Mouse (Mus musculus) adrenal gland, postnatal 4 days (tissue): ENCODE results near the gene H6pd. TPM values are rescaled to one million over a fixed set of nuclear protein-coding genes. Genes with fewer than 3 reads are reported as not detected.

ENCODE experiments used
- DNase-seq, 2 experiments: peaks; one replicate each; pipeline ENCODE4 v3.0.0; 2021 to 2022; ENCODE audit warnings: low spot score in 2 of 2, mixed read lengths in 2 of 2
- total RNA-seq, 2 experiments: library from RNA; stranded (reverse); gene quantifications; 2 replicates each; pipeline ENCODE4 v1.2.3; 2021

Gene H6pd
- total RNA-seq, 2 experiments from 2014 or later: 108 to 120 TPM

- DNase-seq: no peak
Observed at GRCm38 (mm10) chr4:150001221-150001860, 7.5 kb downstream of the H6pd start.

DNA sequence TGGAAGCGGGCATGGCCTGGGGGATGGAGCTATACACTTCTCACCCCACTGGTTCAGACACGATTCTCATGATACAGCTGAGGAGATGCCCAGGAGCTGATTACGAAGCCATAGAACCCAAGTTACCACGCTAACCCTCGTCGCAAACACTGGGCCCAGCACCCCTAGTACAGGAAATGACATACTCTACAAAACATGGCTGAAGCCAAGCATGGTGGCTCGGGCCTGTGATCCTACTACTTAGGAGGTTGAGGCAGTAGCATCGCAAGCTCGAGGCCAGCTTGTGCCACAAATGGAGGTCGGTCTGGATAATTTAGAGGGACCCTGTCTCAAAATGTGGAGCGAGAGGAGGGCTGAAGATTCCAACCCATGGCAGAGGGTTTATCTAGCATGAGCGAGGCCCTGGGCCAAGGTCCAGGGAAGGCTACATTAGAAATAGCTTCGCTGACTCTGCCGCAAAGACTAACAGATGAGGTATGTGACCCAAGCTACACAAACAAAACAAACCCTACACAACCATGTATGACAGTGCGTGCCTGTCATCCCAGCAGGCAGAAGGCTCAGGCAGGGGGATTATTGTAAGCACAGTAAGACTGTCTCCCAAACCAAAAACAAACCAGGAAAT lies 8.8 kb downstream of the H6pd start:
- DNase-seq: no peak

DNA sequence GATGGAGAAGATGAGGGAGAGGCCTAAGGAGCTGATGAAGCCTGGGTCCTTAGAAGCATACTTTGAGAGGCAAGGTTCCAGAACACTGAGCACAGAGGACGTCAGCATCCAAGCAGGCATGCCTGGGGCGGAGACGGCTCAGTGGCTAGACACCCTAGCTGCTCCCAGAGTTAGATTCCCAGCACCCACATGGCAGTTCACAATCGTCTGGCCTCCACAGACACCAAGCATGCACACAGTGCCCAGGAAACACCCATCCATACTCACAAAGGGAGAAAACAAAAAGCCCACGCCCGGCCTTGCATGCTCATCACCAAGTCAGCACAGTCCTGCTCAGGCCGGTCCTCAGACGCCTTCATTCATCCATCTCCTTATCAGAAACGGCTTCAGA lies 9.3 kb downstream of the H6pd start:
- no peak for DNase-seq

- DNase-seq: no peak
Observed at GRCm38 (mm10) chr4:149998786-149999509, 9.9 kb downstream of the H6pd start.

DNA sequence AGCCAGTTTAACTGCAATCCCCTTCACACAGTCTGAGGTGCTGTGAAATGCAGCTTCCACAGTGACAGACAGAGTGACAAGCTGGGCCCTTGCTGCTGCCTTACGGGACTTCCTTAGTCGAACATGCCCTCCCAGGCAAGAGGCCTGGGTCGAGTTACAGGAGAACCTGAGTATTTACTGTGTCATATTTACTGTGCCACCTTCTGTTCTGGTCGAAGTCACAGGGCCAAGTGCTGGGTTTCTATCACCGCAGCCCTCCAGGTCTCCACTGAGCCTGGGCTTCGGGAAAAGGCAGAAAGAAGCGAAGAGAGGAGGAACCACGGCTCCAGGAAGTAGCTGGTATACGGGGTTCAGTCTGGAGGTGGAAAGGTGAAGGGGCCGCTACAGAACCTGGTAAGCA lies 10.8 kb downstream of the H6pd start:
- no peak for DNase-seq

GRCm38 (mm10) chr4:149996440-149996839 lies 12.4 kb downstream of the H6pd start:
- no peak for DNase-seq

DNA sequence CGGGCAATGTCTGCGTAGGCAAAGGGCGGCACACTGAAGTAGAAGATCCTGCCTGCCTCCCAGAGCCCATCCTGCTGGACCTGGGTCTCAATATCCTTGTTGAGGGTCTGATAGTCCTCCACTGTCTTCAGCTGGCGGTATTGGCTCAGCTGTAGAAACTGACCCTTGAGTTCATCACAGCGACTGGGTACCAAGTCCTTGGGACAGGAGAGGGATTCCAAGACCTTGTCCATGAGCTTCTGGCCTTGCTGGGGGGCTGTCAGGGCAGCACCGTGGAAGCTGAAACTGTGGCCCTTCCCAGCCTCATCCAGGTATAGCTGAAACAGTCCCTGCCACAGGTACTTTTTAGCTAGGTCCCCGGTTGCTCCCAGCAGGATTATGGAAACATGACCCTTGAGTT lies 12.9 kb downstream of the H6pd start:
- DNase-seq: no peak

DNA sequence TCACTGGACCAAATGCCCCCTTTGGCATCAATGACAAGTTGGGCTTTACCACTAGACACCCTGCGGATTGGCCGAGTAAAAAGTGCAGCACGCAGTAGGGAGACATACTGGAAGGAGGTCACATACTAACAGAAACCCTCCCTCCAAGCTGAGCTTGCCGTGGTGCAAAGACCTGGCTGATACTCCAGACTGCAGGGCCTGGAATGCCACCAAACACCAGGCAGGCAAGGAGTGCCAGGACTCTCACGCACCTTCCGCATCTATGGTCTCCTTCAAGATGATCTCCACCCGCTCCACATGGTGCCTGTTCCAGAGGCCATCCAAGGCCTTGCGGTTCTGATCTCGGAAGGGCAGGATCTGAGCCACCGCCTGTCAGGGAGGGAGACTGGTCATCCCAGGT lies 14.6 kb downstream of the H6pd start:
- DNase-seq: no peak

- DNase-seq: no peak
Observed at GRCm38 (mm10) chr4:149992670-149993032, 16.2 kb downstream of the H6pd start.

- no peak for DNase-seq
Observed at GRCm38 (mm10) chr4:149991755-149992669, 16.8 kb downstream of the H6pd start.

- DNase-seq: no peak
Observed at GRCm38 (mm10) chr4:149990954-149991633, 17.7 kb downstream of the H6pd start.

DNA sequence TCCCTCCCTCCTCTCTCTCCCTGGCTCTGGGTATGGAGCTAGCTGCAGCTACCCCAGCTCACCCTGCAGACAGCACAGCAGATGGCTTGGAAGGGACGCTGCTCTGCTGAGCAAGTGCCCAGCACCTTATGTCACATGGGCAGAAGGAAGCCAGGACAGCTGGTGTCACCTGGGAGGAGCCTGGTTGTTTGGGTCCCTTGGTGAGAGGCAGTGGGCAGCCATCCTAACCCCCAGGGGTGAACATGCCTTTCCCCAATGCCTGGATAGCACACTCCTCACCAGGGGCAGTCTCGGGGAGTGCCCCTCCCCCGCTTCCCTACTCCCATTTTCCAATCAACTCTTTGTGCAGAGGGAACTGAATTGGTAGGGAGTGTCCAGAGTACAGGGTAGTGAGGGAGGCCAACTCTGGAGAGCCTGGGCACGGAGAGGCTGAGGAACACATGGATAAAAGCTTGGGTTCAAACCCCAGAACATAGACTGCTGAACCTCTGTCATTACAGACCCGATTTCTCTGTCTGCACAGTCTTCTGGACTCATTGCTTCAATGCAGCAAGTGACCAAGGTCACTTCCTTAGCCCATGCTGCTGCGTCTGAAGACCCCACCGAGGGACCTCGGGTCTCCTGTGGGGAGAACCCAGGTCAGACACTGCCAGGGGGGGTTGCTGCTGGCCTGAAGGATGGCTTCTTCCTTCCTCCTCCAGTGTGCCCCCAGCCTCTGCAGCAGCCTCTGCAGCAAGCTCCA lies 18.4 kb downstream of the H6pd start:
- no peak for DNase-seq

- peak; percentile 57 to 74 for DNase-seq
Observed at GRCm38 (mm10) chr4:149988931-149989556, 19.8 kb downstream of the H6pd start.

- no peak for DNase-seq
Observed at GRCm38 (mm10) chr4:149988301-149988700, 20.5 kb downstream of the H6pd start.

DNA sequence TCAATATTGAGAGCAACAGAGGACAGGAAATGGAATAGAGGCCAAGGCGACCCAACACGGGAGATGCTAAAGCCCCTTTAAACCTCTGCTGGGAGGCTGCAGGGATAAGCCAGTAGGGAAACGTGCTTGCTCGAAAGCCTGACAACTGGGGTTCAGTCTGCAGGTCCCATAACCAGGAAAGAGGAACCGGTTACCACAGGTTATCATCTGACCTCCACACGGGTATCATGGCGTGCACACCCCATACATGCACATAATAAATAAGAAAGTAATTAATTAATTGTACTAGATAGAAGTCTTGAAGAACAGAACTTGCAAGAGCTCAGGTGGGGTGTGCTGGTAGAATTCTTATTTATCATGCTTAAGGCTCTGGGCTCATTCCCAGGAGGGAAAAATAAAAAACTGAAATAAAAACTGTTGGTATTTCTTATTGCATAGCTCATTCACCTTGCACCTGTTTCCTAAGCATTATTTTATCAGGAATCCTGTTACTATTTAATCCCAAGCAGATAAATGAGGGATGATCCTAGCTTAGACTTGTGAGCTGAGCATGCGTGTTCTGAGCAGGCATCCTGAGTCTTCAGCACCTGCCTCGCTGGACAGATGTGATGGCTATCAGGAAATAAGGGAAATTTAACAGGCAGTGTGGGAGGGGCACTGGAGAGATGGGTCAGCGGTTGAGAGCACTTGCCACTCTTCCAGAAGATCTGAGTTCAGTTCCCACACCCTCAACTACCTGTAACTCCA lies 22.0 kb downstream of the H6pd start:
- no peak for DNase-seq

DNA sequence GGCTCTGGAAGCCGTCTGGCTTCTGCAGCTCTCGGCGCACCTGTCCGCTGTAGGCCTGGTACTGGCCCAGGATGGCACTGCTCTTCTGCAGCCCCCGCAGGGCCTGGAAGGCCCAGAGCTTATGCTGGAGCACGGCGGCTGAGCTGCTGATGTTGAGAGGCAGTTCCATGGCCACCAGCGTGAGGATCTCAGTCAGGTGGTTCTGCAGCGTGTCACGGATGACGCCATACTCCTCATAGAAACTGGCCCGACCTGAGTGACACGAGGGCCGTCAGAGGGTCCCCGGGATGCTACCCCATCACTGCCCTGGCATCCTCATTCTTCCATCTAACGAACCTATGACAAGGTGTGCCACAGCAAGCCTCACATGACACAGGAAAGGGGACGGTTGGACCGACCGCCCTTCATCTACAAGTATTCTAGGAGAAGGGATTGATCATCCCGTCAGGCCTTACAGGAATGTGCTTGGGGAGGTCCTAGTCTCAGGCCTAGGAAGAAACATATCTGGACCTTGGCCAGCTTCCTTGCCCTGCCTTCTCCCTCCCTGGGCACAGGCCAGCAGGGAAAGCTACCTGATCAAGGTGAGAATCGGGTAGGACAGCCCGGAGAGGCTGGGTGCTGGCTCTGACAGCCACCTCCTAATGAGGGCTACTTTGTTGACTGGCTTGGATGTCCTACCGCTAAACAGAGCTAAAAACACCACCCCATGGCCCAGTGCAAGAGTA lies 24.7 kb downstream of the H6pd start:
- no peak for DNase-seq

GRCm38 (mm10) chr4:149982154-149982553 lies 26.7 kb downstream of the H6pd start:
- DNase-seq: no peak

GRCm38 (mm10) chr4:149979819-149980308 lies 29.0 kb downstream of the H6pd start:
- DNase-seq: peak; percentile 67 to 70
